Mouse (Mus musculus): ENCODE data around the gene Acaa1b.
A peak's percentile ranks its signal among the peaks of the same experiment; 100 is the strongest.

The Acaa1b gene

DNA sequence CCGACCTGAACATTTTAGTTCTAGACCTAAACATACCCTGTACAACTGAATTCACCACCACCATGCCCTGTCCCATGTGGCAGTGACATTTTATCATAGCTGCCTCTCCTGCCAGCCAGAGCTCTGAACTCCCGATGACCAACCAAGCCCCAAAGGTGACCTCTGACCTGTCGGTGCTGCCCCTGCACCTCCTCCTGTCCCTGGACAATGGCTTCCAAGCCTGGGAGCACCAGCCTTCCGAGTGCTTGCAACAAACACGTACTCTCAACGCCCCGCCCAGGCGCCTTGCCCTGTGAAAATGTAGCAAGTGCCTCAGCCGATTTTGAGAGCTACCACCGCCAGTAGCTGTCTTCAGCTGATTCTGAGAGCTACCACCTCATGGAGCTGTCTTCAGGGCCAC, 11.8 kb downstream of the Acaa1b start:
- no peak for ATAC-seq (ENCODE audit: insufficient number of reproducible peaks, low FRiP score, low TSS enrichment)

DNA sequence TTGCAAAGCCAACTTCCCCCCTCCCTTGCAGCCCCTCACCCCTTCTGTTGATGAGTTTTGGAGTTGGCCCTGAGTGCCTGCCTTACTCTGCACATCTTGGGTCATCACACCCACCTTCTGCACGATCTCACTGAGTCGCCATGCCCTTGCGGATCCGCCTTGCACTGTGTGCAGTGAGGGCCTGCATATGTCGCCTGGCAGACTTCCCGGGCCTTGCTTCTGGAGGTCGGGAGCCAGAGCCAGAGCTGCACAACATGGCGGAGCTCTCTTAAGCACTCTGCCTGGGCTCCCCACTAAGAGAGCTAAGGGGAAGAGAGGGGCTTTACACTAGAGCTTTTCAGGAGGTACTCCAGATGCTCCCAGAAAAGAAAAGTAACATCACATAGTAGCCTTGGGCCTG, 12.2 kb downstream of the Acaa1b start:
- no peak for ATAC-seq (ENCODE audit: insufficient number of reproducible peaks, low FRiP score, low TSS enrichment)

DNA sequence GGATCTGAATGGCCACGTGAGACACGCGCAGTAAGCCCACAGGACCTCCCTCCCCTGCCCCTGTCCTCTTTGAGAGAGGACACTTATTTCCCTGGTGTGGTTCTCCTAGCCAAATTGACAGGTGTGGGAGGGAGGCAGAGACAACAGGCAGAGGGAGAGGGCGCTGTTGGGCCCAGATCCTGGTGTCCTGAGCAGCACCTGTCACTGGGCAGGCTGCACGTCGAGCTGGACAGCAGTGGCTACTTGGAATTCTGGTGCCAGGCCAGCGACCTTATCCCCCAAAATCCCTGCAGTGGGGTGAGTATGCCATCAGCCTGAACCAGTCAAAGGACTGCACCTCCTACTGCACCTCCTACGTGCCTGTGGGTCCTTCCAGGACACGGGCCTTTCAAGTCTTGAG, 13.5 kb downstream of the Acaa1b start:
- no peak for ATAC-seq (ENCODE audit: insufficient number of reproducible peaks, low FRiP score, low TSS enrichment)

DNA sequence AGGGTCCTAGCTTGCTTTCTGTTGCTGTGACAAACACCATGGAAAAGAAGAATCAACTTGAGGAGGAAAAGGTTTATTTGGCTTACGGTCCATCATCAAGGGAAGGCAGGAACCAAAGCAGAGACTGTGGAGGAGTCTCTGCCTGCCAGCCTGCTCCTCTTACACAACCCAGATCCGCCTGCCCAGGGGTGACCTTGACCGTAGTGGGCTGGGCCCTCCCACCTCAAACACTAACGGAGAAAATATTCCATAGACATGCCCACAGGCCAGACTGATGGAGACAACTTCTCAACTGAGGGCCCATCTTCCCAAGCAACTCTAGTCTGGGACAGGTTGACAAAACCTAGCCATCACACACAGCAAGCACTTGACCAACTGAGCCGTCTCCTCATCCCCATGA, 14.8 kb downstream of the Acaa1b start:
- no peak for ATAC-seq (ENCODE audit: insufficient number of reproducible peaks, low FRiP score, low TSS enrichment)

DNA sequence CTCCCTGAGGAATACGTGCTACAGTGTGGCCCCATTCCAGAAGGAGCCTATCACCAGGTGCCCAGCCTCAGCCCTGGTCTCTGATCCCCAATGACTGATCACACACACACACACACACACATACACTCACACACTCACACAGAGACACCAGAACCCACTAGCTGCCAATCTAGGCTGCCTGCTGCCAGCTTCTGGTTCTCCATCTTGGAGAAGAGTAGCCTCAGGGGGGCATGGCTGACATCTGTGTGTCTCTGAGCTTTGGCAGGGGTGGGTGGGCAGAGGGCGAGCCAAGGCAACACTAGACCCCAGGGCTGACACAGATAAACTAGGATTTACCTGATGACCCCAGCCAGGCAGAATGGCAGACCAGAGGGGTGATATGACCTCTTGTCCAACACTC, 18.1 kb downstream of the Acaa1b start:
- ATAC-seq (ENCODE audit: insufficient number of reproducible peaks, low FRiP score, low TSS enrichment): no peak

DNA sequence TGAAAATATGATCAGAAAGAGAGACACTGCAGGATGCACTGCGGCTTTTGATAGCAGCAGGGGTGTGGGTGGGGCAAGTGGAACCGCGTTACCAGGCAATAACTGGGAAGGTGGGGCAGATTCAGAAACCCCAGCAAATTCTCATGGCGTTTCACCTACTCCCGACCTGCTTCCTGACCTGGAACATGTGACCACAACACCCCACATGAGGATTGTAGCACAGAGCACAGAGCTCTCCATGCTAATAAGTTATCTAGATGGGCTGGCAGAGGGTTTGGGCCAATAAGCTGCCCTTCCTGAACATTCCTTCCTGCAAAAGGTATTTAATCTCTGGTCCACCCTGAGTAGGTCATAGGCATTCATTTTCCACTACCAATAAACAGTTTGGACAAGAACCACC, 26.2 kb downstream of the Acaa1b start:
- ATAC-seq (ENCODE audit: insufficient number of reproducible peaks, low FRiP score, low TSS enrichment): no peak

DNA sequence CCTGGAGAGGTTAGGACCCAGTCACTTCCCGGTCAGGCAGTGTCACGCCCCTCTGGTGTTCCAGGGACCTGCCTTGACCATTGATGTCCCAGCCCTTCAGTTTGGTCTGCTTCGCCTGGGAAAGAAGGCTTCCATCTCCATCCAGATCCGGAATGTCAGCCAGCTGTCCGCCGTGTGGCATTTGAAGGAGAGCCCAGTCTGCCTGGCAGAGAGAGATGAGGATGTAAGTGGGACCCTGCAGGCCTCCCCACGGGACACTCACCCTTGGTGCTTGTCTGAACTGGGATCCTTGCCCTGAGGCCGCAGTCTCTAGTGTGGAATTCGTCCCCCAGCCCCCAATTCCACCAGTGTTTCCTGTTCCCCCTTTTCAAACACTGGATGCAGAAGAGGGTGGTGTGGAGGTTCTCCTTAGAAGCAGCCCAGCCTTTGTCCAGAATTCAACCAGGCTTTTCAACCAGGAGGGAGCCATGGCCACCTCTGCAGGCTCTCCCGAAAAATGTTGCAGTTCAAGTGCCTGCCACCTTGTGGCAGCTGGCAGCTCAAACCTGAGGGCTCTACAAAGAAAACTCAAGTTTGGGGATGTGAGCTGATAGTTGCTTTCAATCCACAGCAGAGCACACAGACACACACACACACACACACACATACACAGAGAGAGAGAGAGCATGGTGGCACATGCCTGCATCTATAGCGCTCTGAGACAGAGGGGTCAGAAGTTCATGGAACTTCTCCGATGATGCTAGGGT, 28.3 kb downstream of the Acaa1b start:
- ATAC-seq (ENCODE audit: insufficient number of reproducible peaks, low FRiP score, low TSS enrichment): no peak

DNA sequence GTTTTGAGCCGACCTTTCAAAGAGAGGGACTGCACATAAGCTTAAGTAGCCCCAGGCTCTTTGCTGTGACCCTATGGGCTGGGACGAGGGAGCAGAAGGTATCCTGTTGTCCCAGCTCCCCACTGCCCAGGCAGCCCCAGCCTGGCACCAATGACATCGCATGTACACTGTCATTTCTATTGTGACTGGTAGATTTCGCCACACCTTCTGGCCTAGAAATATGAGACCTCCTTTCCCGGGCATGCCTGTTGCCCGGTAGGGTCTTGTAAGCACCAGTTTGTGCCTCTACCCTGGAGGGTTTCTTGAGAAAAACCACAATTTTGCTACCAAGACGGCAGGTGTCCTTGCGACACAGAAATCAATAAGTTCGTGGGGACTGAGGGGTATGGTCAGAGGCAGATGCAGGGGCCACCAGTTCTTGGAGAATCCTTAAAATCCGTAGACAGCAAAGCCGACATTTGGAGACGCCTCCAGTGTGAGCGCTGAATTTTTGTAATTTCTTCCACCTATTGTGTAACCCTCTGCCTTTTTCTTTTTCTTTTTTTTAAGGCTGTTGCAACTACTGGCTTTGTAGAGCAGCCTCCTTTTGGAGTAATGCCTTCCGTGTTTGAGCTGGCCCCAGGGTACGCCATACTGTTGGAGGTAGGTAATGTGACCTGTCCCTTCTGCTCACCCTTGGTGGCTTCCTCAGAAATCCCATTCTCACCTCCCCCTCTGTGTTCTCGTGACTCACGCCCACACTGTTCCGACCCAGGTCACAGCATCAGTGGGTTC, 34.1 kb downstream of the Acaa1b start:
- ATAC-seq (ENCODE audit: insufficient number of reproducible peaks, low FRiP score, low TSS enrichment): no peak

DNA sequence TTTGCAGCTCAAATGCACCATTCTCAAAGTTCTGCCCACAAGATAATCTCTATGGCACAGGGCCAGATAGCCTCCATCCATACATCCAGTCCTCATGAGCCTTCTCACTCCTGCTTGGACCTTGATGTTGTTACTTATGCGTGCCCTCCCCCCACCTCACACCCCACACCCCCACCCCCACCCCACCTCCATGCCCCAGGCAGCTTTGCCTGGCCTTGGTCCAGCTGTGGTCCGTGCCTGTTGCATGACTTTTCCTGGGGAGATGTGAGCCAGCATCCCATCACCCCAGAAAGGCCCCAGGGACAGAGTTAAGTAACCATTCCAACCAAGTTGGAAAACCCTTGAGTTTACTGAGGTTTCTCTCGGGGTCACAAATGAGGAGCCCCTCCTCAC, 36.7 kb downstream of the Acaa1b start:
- ATAC-seq (ENCODE audit: insufficient number of reproducible peaks, low FRiP score, low TSS enrichment): no peak

DNA sequence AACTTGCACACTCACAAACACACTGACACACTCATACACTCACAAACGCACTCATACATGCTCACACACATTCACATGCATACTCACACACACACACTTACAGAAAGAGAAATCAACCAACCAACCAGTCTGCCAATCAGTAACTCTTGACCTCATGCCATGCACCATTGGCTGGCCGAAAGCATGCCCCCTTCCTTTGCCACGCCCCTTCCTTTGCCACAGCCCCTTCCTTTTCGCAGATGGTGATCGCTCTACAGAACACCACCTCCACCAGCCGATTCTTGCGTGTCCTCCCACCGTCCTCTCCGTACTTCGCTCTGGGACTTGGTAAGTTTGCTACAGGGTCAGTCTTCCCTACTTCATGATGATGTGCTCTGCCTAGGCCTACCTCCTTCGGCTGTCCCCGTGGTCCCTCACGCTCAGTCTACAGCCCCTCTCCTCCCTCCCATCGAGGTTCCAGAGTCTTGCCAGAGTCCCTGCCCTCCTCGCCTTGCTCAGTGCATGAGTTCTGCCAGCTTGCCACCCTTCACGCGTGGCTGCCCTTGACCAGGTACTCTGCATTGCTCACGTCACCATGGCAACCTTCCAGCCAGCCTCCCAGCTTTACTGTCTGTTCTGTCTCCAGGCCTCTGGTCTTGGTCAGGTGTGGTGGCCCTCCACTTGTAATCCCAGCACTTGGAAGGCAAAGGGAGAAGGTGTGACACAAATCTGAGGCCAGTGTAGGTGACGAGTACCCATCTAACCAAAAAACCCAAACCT, 37.3 kb downstream of the Acaa1b start:
- ATAC-seq (ENCODE audit: insufficient number of reproducible peaks, low FRiP score, low TSS enrichment): no peak

DNA sequence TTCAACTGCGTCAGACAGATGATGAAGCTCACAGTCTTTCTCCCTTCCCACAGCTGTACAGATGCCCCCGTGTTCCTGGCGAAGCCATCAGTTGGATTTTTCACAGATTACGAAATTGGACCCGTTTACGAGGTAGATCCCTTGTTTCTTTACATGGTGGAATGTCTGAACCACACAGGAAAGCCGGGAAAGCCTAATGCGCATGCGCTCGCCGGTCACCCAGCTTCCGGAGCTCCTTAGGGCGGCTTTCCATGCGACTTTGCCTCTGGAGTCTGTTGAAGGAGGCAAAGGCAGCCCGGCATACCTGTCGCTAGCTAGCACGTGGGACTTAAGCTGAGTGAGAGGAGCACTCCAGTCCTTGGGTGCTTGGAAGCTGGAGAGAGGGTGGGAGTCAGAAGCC, 42.0 kb downstream of the Acaa1b start:
- ATAC-seq (ENCODE audit: insufficient number of reproducible peaks, low FRiP score, low TSS enrichment): no peak

DNA sequence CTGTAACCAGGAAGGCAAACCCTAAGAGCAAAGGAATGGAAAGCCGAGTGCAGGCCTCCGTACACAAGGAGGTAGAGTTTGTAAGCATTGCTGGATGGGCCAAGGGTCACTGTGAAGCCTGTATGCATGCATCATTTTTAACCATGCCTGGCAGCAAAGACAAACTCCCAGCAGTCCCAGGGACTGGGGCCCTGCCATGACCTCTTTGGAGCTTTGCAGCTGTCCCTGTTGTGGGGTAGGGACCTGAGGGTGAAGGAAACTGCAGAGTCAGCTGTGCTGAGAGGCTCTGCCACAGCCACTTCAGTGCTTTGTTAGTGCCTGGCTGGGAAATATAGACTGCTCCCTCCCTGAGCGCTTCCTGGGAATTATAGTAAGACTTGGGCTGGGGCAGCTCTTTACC, 46.3 kb downstream of the Acaa1b start:
- ATAC-seq (ENCODE audit: insufficient number of reproducible peaks, low FRiP score, low TSS enrichment): no peak

DNA sequence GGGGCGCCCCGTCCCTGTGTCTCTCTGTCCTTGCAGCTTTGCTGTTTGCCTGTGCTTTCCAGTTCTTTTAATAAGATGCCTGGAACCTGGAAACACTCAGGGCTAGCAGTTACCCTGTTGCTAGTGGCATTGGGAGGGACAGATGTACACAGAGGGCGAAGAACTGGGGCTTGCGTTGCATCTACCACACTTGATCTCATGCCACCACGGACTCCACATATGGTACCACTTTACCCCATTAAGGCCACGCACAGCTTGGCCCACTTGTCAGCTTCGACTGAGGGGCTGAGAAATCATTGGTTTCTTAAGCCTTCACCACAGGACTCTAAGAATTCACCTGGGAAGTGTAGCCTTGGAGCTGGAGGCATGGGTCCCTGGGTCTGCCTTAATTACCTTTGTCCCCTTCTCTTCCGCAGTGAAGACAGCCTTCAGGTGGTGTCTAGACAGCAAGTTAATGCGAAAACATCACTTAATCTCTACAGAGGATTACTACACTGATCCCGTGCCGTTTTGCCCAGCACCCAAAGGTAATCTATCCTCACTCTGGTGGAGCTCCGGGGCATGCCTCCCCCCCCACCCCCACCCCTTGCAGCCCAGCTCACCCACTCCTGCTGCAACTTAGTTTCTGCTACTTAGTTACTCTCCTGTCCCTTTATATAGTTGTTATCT, 47.1 kb downstream of the Acaa1b start:
- ATAC-seq (ENCODE audit: insufficient number of reproducible peaks, low FRiP score, low TSS enrichment): no peak

DNA sequence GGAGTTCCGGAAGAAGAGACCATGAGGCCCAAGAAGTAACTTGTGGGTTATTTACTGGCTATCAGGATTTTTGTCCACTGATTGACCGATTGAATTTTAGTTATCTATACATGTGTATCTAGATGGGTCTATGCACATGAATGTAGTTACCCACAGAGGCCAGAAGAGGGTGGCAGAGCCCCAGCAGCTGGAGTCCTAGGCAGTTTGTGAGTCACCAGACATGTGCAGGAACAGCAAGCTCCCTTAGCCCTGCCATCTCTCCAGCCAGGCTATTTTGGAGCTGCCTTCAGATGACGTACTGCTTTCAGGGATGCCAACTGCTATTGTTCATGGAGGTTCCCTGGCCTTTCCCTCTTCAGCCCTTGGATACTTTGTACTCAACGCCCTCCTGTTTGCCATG, 49.3 kb downstream of the Acaa1b start:
- ATAC-seq (ENCODE audit: insufficient number of reproducible peaks, low FRiP score, low TSS enrichment): no peak

DNA sequence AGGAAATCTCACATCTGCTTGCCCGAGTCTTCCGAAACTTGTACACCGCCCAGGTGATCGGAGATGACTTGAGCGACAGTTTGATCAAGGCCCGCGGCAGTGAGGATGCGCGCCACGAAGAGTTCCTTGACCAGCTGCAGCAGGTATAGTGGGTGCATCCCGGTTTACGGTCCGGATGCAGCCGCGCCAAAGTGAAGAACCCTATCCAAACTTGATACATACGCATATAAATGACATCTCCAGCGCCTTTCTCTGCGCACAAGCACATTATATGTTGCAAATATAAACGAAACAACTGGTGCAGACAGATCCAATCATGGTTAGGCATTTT, 54.1 kb downstream of the Acaa1b start:
- no peak for ATAC-seq (ENCODE audit: insufficient number of reproducible peaks, low FRiP score, low TSS enrichment)

DNA sequence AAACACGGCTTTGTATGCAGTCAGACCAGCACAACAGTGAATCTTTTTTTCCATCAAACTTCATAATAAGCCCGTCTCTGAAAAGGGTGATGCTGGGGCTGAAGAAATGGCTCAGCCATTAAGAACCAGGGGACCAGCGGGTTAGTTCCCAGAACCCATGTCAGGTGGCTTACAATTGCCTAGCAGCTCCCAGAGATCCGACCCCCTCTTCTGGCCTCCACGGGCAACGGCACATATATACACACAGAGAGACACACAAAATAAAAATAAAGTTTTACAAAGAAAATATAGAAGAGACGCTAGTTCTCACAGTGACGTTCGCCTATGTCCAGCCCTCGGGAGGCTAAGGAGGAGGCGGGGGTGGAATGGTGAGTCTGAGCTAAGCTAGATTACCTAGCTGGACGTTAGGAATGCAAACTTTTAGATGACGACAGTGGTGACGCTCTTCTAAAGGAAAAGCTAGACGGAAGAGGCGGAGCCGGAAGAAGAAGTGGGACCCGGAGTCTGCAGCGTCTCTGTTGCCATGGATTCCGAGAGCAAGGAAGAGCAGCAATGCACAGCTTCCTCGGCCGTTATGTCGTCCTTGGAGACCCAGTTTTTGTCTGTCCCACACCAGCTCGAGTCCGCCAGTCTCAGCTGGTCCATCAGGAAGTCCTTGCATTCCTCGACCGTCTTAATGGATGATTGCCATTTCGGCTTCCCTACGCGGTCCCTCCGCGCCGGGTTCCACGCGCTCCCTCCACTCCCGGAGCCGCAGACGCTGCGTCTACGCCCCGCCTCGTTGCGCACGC, 54.7 kb downstream of the Acaa1b start, which contains the start of gene Dlec1:
Dlec1 (plus strand) TSS at position 487 of the 791 bp plus-strand sequence.
- ATAC-seq (ENCODE audit: insufficient number of reproducible peaks, low FRiP score, low TSS enrichment): peak; percentile 45; the same call in 1 of the 2 replicates

DNA sequence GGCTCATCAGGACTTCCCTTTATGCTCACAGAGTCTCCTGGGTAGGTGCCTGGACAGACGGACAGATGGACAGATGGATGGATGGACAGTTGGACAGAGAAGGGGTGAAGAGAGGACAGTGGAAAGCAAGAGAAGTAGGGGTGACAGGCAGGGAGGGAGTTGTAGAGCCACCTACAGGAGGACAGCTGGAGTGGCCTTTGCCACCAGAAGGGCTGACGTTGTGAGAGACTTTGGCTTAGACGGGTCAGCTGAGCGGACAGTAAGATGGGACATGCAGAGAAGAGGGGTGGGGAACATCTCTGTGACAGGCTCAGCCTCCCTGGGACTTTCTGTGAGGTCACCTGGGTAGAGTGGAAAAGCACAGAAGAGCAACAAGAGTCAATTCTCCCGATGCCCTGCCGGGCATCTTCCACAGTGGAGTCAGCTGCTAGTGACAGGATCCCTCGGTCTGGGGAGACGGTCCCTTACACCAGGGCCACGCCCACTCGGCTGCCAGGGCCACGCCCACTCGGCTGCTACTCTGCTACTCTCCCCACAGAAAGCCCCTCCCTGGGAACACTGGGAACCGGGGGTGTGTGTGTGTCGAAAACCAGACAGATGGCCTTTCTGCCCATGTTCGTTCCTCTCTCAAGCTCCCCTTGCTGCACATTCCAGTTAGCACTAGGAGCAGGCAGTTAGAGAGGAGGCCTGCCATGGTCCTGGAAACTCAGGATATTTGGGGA, 56.6 kb downstream of the Acaa1b start:
- no peak for ATAC-seq (ENCODE audit: insufficient number of reproducible peaks, low FRiP score, low TSS enrichment)

Data from cerebellum, adult (tissue).